Mouse (Mus musculus) left cerebral cortex, postnatal 25 days (tissue): ENCODE data around the gene Vax1. TPM values are rescaled to one million over a fixed set of nuclear protein-coding genes. Genes with fewer than 3 reads are reported as not detected.

Experiments
- DNase-seq, 2 experiments: peaks; one replicate each; pipeline ENCODE4 v3.0.0; 2022; ENCODE audit warnings: low spot score in 2 of 2, mixed read lengths in 1 of 2
- intact Hi-C: fragments of 180-260 bp; cut with DNase I; formaldehyde crosslinking; loops from one replicate; pipeline ENCODE4 v1.15.1; 2025
- total RNA-seq, 2 experiments: library from RNA; stranded (reverse); gene quantifications; 2 replicates each; pipeline ENCODE4 v1.2.3; 2021

Vax1 gene
- total RNA-seq = 1 to 10 TPM; 1.4 to 1.7 TPM

DNA sequence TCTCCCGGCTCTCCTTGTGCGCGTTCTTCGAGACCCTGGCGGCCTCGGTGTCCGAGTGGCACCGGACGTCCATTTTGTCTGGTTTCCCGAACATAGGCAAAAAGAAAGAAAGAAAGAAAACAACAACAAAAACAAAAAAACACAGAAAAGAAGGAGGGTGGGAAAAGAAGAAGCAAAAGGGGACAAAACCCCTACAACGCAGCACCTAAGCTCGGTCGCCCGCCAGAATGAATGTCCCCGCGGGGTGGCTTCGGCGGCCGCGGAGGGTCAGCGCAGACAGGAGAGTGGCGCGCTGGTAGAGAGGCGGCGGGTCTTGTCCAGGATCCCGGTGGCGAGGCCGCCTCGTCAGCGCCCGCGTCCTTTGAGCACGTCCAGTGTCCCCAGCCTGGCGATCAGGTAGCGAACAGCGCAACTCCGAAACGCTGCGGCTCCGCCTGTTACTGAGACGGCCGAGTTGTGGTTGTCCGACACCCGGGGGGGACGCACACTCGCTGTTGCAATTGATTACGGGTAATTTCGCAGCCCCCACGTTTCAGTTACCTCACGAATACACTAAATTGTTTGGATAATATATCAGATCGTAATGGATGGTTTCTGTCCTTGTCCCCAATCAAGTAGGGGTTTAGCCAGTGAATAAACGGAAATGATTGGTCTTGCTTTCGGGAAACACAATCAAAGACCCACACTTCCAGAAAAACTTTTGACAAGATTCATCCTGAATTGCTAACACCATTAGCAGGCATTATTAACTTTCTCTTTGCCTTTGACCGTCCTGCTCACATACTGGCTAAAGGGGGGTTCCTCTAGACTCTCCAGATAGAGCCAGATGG is at the start of gene Vax1:
Gene Vax1 (minus strand): TSS at position 121 of the 830 bp plus-strand sequence.
- intact Hi-C loops = loop anchor here (2.0 to 10.0 kb wide), 3 partner anchors 21 to 292 kb away; partner anchors contain the start of gene Shtn1
- no peak for DNase-seq

DNA sequence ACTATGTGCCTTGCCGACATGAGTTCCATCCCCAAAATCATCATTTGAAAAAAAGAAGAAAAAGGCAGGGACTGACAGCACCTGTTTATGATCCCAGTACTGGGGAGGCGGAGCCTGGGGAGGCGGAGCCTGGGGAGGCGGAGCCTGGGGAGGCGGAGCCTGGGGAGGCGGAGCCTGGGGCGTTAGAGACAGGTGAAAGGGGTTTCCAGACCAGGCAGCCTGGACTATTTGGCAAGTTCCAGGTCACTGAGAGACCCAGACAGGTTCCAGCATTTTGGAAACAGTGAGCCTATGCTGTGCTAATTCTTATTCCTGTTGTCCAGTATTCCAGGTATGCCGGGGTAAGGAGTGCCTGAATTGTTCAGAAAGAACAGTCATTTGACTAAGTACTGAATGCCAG is 49.1 kb upstream of the Vax1 start, which contains the start of gene Kcnk18:
Gene Kcnk18 (plus strand): TSS at position 224 of the 400 bp plus-strand sequence.
- no peak for DNase-seq
- intact Hi-C loops = no loop called here

DNA sequence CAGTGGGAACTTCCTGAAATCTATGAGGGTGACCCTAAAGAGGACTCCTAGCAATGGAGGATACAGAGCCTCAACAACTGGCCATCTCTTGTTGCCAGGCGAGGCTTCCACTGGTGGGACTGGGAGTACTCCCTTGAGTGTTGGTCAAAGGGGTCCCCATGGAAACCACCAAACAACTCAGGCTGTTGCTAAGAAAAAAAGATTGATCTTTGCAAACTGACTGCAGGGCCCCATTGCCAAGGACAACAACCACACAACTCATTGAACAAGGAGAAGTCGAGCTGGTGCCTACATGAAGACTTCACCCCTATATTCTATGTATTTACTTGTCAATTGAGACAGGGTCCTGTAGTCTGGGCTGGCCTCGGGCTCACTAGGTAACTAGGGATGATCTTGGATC is 47.0 kb upstream of the Vax1 start:
- intact Hi-C loops = no loop called here
- no peak for DNase-seq

DNA sequence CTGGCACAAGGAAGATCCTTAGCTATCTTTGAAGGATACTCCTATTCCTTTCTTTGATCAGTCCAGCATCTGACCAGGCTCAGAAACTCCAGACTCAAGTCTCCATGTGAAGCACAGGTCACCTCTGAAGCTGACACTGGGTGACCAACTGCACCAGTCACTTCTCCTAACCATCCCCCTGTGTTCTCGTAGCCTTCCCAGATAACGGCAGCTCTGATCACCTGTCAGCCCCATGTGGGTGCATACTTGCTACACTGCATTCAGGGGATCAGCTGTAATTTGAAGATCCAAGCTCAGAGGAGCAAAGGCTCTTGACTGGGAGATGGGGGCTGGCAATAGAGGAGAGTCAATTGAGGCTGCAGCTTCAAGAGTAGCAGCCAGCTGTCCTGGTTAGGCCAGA is 39.1 kb upstream of the Vax1 start:
- no peak for DNase-seq
- intact Hi-C loops = loop anchor here (1.0 to 2.0 kb wide), 2 partner anchors 298 to 402 kb away; no protein-coding TSS in a partner anchor

DNA sequence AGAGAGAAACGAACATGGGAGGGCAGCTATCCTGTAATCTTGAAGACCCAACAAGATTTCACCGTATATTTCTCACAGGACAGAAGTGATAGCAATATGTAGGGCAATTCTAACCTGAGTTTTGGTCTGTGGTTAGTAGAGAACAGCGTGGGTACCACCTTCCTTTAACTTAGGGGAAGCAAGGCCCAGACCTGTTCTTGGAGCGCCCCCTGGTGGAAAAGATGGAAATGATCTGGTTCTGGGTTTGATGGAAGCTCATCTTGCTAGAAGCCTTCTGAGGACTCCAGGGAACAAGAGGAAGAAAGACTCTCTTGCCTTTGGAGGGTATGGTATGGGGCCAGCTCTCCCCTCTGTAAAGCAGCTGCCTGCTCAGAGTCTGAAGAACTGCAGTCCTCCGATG is 38.6 kb upstream of the Vax1 start:
- DNase-seq = peak; percentile 80 to 82
- intact Hi-C loops = loop anchor here (1.0 to 2.0 kb wide), 2 partner anchors 297 to 402 kb away; no protein-coding TSS in a partner anchor

DNA sequence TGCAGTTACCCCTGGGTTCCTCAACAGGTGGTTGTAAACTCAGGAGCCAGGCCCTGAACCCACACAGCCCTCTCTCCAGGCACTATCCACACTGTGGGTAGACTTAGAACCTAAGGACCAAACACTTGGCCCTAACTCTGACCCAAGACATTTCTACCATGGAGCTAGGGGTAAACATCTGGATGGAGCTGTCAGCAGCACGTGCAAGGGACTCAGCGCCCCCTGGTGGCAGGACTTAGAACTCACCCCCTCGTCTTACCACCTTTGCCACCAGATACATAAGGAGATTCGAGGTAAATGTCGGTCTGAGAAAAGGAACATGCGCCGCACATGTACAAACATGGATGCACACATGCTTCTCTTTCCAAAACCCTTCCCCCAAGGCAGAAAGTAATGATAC is 28.3 kb upstream of the Vax1 start:
- intact Hi-C loops = loop anchor here (10.0 kb wide), 1 partner anchor 123 kb away; the partner anchor contains the start of gene Shtn1
- DNase-seq = peak in 1 of 2 experiments; percentile 35

DNA sequence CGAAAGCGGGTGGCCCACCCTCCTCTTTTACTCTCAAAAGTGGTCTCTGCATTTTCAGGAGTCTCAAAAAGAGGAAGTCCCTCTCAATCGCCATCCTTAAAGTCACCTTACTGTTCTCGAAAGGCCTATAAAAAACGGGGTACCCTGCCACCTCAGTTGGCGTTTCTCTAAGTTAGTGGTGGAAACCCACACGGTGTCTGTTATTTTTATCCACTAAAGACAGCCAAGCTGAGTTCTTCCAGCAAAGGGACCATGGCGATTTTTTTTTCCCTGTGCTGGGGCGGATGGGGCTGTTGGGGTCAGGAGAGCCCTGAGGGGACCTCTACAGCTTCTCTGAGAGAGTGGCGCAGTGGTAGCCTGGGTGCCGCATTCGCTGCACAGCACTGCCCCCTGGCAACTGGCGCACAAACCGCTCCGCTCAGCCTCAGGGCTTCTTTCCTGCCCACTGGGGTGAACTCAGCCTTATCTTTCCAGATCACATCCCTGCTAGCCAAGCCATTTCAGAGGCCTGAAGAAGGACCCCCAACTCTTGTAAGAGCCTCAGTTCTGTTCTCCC is 26.3 kb upstream of the Vax1 start:
- intact Hi-C loops = loop anchor here (1.0 to 10.0 kb wide), 2 partner anchors 121 to 285 kb away; partner anchors contain the start of gene Shtn1
- DNase-seq = peak; percentile 40 to 48

DNA sequence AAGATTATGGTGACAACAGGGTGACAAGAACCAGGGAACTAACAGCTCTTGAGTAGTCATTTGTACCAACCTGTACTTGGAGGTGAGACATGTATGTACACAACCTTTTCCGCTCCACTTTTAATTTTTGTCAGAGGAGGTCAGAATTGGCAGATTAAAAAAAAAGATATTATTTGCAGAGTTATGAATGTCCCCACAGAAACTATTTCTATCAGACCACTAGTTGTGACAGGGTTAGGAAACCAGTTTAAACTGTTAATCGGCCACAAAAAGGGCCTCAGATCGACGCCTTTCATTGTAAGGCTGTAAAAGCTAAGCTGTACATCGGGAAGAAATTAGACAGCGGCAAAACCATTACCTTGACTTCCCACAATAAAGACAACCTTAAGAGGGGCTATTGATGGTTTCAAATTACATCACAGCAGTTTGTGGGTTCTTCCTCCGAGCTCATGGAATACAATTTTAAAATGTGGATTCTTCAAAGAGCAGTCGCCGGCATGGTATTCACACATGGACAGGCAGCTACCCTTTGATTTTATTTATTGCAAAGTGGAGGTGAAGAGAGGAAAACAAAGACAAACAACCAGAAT is 25.4 kb upstream of the Vax1 start:
- DNase-seq = peak in 1 of 2 experiments; percentile 9
- intact Hi-C loops = loop anchor here (10.0 kb wide), 1 partner anchor 120 kb away; the partner anchor contains the start of gene Shtn1

DNA sequence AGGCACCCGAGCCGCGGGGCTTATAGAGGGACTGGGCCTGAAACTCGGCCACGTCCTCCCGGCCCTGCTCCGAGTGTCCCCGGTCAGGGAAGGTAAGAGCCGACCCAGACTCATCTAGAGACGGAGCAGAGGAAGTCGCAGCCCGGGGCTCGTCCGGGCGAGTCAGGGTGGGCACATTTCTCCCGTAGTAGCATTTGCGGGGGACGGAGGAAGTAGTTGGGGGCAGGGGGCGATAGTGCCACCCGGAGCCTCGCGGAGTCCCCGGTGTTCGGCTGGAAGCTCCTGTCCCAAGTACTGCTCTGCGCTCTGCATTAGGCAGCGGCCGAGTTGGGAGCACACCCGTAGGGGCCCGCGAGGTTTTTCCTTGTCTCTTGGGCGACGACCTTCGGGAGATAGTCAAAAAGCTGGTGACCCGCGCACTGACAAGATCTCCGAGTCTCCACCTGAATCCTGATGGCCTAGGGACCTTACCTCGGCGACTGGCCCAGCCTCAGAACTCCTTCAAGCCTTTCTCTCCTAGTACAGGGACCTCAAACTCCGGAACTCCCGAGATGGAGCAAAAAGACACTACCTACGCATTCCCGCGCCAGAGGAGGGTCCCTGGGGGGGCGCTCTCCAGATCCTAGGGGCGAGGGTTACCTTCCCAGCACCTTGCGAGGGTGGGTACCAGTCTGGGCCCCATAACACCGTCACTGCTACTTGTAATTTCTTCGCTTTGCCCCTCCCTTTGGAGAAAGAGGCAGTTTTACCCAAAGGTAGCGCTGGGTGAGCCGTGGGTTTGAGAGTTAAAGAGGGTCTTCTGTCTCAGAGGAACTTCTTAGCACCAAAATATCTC is 24.3 kb upstream of the Vax1 start:
- intact Hi-C loops = loop anchor here (5.0 to 10.0 kb wide), 2 partner anchors 119 to 263 kb away; partner anchors contain the start of genes Emx2 and Shtn1
- no peak for DNase-seq

DNA sequence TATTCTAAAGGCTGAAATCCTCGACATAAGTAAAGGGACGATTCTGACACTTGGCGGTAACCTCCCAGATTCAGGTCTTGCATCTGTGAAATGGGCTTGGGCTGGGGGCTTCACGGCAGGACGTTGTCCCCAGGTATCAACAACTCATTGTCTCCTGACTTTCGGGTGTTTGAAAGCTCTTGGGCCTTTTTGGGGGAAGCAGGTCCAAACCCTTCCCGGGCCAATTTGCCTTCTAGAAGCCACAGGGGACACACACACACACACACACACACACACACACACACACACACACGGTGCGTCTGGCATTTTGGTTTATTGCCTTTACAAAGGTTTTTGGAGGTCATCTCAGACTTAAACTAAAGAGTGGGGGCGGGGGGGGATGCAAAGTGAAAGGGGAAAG is 23.6 kb upstream of the Vax1 start:
- intact Hi-C loops = loop anchor here (5.0 to 10.0 kb wide), 2 partner anchors 119 to 264 kb away; partner anchors contain the start of genes Emx2 and Shtn1
- DNase-seq = no peak

DNA sequence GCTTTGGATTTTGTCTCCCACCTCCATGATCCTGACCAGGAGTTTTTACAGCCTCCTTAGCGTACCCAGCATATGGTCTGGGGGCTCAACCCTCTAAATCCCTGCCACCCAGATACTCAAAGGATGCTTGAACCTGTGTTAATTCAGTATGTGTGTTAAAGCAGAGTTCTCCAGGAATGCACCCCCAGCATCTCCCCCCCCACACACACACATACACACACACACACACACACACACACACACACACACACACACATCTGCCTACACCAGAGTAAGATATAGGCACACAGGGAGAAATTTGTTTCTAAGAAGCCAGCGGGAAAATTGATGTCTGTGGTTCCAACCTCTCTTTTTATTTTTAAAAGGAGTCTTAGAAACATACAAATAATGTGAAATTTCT is 22.6 kb upstream of the Vax1 start:
- intact Hi-C loops = loop anchor here (5.0 to 10.0 kb wide), 2 partner anchors 118 to 265 kb away; partner anchors contain the start of genes Emx2 and Shtn1
- no peak for DNase-seq

DNA sequence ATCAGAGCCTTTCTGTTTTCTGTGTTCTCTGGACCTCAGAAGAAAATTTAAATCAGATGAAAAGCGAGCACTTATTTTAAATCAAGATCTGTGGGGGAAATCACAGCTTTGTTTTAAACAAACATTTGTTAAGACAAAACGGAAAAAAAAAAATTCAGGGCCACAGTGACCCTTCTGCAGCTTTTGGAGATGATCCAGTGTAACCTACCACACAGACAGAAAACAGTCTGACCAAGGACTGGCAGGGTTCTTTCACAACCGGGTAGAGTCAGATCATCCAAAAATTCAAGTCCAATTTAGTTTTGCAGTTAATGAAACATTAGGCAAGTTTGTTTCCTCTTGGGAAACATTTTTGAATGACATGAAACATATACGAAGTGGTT is 21.3 kb upstream of the Vax1 start:
- intact Hi-C loops = loop anchor here (2.0 to 10.0 kb wide), 3 partner anchors 22 to 266 kb away; partner anchors contain the start of genes Emx2 and Shtn1
- DNase-seq = no peak

DNA sequence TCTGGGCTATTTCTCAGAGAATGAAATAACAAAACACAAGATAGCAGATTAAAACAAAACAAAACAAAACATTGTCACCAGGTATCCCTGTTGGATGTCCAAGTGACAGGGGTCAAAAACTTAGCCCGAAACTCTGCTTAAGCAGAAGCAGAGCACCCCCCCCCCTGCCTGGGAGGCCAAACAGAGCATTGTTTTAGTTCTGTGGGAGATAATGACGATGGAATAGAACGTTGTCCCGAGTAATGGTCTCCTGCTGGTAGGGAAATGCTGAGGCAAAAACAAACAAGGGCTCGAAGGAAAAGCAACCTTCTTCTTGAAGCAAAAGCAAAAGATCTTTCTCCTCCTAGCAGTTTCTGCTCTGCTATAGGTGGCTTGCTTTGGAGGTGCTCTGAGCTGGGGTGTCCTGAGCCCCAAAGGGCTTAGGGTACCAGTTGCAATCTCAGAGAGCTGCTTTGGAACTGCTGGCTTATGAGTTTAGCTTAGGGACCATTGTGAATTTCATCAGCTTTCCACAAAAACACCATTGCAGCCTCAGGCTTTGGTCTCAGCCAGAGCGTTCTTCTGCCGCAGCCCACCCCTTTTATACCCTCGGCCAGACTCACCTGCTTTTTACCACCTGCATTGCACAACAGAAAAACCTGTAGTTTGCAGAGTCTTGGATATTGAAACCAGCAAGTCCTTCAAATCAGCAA is 20.7 kb upstream of the Vax1 start:
- no peak for DNase-seq
- intact Hi-C loops = loop anchor here (2.0 to 10.0 kb wide), 3 partner anchors 22 to 267 kb away; partner anchors contain the start of genes Emx2 and Shtn1

DNA sequence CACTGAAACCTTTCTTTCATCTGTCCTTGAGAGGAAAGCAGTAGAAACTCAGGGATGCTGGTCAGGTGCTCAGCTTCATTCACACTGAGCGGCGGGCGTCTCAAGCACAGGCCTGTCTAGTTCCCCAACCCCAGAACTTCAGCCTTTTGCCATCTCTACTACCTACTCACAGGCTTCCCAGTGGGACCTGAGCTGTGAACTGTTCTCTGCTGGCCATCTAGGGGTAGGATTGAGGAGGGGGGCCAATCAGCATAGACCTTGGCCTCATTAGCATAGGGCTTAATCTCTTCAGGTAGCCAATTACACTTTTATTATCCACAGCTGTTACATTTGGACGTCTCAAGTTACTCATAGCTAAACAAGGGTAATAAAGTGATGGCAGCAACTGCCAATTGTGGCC is 19.1 kb upstream of the Vax1 start:
- no peak for DNase-seq

DNA sequence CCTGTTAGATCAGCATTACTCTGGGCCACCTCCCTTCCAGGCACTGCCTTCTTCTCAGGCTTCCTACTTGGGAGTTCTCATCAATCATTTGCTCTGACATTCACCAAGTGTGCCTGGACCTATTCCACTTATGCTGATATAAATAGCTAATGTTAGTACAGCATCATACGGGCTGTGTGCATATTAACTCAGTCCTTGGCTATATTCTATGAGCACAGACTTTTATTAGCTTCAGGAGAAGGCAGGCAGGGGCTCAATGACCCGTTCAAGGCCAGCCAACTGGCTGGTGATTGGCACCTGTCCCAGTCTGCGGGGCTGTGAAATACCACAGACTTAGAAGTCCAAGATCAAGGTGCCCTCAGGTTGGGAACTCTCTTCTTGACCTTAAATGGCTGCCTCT is 14.1 kb upstream of the Vax1 start:
- intact Hi-C loops = no loop called here
- no peak for DNase-seq

More for the DNA sequence above, 19.1 kb upstream of the Vax1 start:
- intact Hi-C loops = no loop called here

DNA sequence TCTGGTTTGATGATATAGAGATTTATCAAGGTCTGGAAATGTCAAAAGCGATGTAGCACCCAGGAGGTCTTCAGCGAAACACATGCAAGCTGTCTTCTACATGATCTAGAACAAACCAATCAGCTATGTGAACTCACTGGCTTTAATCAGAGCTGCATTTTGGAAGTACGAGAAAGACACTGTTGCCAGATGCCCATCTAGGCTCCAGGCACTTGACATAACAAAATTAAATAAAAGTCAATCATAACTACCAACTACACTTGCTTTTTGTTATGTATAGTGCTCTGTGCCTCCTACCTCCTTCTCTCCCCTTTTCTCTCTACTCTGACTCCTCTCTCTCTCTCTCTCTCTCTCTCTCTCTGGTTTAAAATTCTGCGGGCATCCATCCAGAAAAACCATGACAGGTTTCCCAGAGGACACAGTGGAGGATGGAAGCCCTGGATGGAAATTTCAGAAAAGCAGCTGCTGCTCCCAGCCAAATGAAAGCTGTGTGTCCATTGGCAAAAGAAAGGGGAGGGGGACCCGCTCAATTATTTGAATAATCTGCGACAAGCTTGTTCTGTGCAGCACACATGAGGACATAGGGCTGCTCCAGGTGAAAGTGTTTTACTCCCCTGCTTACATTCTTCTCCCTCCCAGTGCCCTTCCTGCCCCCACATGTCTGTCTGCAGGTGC is 3.6 kb upstream of the Vax1 start:
- intact Hi-C loops = no loop called here
- DNase-seq = no peak

DNA sequence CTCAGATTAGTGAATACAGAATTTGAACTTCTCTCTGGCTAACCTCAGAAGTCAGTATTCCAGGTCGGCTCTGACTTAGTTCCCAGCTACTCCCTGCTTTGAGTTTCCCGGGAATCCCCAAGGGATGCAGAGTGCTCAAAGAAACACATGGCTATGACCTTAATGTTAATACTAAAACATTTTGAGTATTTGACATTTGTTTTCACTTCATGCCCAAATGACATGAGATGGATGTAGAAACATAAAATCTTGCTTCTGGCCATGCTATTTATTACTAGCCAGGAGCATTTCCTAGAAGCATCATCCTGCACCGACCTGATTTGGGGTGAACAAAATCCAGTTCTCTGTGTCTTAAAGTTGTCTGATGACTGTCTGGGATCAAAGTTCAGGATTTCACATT is 2.9 kb upstream of the Vax1 start:
- no peak for DNase-seq
- intact Hi-C loops = no loop called here

DNA sequence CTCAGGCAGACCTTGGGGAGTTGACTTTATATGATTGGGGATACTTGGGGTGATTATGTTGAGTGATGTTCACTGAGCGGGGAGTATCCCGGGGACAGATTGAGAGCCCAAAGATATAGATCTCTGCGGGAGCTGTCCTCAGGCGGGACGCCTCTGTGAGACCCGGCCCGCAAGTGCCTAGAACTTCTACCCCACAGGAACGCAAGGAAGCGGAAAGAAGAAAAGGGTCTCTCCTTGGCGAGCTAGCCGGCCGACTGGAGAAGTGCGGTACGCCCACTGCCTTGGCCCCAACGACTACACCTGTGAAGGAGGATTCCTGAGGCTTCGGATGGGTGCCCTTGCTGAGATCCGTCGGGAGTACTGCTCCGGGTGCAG is 2.0 kb upstream of the Vax1 start:
- DNase-seq = no peak
- intact Hi-C loops = no loop called here
